Mouse (Mus musculus) kidney, postnatal 10 days (tissue): Measurements from ENCODE around the gene Fibp.

ENCODE experiments used
- DNase-seq: peaks from one replicate; pipeline ENCODE4 v3.0.0; 2021; ENCODE audit warnings: mixed read lengths

Gene Fibp

DNA sequence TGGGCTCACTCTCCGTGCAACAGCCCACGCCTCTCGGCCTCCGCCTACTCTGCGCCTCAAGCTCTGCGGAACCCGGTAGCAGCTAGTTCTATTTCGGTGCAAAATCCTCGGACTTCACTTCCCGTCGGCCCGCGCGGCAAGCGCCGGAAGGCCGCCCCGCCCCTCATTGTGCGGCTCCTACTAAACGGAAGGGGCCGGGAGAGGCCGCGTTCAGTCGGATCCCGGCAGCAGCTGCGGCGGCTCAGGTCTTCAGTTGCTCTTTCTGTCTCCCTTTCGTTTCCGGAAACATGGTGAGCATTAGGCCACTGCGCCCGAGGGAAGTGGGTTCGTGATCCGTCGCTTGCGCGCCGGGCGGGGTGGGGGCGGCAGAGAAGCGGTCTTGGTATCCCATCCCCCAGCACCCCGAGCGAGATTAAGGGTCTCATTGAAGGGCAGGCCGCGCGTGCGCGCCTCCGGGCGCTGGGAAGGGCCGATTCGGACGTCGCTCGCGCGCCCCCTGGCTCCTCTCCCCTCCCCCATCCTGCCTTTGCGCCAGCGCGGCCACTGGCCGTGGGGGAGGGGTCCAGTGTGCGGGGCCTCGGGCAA is 30.0 kb downstream of the Fibp start, which contains the start of gene Cfl1:
TSS of gene Cfl1 (plus strand) at position 143 of the 585 bp plus-strand sequence.
- DNase-seq: peak; percentile 97

DNA sequence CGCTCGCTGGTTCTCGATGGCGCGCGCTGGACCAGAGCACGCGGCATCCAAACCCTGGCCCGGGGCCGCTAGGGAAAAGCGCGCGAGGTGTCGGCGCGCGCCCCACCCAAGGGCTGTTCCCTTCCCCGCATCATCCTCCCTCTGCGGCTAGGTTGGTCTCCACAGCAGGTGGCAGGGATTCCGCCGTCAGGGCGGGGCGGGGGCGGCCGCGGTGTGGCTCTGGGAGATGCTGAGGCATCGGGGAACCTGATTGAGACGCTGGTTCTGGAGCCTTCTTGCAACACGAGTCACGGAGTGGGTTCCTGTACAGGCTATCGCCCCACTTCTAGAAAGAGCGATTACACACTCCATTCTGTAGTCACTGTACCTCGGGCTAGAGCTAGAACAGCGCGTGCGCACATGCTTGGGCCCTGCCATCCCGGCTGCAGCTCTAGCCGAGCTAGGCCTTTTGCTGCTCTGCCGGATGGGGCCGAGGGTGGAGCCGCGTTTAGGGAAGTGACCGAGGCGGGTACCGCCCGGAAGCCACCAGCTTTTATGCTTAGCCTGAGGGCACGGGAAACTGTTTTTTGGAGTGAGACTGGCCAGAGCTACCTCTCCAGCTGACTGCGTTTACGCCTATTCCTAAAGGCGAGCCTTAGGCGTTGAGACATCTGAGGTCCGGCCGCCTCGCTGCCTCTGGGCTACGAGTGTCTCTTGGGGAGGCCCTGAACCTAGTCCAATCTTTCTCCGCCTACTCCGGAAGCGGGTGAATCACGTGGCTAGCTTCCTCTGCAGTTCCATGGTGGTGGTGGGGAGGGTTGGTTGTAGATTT is 30.7 kb downstream of the Fibp start:
- peak; percentile 92 for DNase-seq

DNA sequence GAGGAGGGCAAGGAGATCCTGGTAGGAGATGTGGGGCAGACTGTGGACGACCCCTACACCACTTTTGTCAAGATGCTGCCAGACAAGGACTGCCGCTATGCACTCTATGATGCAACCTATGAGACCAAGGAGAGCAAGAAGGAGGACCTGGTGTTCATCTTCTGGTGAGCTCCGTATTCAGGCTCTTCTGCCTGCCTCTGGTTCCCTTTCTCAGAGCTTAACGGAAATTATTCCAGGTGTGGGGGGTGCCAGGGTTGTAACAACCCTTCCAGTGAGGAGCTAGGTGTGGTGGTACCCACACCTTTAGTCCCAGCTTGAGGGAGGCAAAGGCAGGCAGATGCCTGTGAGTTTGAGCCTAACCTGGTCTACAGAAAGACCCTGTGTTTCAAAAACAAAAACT is 32.2 kb downstream of the Fibp start:
- DNase-seq: no peak

DNA sequence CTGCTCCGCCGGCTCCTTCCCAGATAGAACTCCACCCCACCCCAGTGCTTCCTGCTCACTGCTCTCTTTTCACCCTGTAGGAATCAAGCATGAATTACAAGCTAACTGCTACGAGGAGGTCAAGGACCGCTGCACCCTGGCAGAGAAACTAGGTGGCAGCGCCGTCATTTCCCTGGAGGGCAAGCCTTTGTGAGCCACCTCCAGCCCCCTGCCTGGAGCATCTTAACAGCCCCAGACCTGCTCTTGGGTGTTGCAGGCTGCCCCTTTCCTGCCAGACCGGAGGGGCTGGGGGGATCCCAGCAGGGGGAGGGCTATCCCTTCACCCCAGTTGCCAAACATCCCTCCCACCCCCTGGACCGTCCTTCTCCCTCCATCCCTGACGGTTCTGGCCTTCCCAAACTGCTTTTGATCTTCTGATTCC is 32.9 kb downstream of the Fibp start:
- peak; percentile 48 for DNase-seq

DNA sequence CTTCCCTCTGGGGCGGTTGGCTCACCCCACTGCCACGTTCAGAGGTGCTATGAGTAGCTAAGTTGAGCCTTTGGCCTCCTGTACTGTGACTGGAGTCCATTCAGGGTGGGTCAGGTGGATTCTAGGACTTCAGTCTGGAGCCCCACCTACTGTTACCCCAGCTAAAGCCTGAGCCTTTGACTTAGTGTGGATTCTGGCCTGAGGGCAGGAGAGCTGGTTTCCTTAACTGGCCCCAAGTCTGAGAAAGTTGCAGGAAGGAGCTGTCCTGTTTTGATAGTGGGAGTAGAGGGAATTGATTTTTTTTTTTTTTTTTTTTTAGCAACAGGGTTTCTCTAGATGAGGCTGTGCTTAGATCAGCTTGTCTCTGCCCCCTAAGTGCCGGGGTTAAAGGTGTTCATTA is 33.9 kb downstream of the Fibp start:
- DNase-seq: peak; percentile 46

DNA sequence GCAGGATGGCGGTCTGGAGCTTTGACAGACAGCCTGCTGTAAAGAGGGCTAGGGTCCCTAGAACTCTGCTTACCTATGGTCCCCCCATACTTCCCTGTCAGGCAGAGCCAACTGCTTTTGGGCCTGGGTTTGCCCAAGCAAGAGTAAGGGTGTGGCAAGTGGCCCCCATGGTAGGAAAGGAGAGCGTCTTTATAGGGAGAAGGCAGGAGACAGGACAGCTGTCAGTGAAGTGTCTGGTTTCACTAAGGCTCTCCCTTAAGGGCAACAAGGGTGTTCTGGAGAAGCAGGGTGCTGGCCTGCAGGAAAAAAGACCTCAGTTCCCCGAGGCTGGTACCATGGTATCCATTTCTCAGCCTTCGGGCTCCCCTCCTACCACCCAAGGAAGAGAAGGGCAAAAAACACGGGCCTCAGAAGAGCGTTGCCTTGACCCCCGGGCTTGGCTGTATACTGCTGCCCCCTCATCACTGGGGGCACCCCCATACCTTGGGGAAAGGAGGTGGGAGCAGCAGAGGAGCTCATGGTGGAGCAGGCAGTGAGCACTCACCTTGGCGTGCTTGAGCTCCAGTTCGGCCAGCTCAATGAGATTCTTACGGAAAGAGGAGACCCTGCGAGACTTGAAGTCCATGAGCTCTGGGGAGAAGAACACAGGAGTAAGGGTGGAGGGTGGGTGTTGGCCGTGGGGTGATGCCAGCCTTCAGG is 35.1 kb downstream of the Fibp start:
- DNase-seq: no peak

DNA sequence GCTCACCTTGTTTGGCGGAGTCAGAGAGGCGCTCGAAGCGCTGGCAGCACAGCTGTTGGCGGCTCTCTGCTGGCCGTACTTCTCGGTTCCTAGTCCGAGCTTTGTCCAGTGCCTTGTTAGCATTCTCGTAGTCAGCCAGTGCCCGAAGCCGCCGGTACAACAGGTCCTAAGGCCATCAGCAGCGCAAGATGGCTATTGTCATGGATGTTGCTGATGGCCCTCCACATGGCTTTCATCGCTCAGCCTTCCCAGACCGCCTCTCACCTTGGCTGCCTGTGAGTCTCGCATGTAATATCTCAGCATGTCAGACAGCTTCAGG is 35.6 kb downstream of the Fibp start:
- DNase-seq: peak; percentile 21

DNA sequence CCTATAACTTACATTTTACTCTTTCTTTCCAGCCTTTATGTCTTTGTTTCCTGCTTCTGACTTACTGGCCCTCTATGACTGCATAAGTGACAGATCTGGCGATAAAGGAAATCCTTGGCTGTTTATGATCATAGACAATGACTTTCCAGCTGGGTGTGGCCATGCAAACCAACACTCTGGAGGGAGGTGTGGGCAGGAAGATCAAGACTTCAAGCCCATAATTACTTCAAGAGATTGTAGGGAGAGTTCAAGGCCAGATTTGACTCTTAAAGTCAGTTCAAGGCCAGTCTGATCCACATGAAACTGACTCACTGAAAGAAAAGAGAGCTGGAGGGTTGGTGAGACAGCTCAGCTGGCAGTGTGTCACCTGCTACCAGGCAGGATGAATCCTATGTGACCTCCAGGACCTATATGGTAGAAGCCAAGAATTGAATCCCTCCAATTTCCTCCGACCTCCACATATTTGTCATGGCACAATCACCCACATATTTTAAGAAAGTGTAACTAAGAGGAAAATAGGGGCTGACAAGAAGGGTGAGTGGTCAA is 40.0 kb downstream of the Fibp start:
- DNase-seq: no peak

DNA sequence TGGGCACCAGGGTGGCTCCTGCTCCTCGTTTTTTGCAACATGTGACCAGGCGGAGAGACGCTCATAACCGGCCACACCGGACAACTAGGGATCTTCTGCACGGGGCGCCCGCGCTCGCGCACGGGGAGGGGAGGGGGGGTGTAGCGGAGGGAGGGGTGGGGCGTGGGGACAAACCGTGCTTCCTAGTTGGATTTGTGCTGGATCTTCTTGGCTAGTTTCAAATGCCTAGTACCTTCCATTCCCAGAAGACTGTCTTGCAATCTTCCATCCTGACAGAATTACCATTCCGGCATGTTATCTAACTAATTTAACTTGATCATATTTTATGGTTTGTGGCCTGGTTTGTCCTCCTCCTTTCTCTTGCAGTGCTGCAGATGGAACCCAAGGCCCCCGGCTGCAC is 43.3 kb downstream of the Fibp start, which contains the start of gene 1700020D05Rik:
TSS of gene 1700020D05Rik (minus strand) at position 101 of the 400 bp plus-strand sequence.
- no peak for DNase-seq

DNA sequence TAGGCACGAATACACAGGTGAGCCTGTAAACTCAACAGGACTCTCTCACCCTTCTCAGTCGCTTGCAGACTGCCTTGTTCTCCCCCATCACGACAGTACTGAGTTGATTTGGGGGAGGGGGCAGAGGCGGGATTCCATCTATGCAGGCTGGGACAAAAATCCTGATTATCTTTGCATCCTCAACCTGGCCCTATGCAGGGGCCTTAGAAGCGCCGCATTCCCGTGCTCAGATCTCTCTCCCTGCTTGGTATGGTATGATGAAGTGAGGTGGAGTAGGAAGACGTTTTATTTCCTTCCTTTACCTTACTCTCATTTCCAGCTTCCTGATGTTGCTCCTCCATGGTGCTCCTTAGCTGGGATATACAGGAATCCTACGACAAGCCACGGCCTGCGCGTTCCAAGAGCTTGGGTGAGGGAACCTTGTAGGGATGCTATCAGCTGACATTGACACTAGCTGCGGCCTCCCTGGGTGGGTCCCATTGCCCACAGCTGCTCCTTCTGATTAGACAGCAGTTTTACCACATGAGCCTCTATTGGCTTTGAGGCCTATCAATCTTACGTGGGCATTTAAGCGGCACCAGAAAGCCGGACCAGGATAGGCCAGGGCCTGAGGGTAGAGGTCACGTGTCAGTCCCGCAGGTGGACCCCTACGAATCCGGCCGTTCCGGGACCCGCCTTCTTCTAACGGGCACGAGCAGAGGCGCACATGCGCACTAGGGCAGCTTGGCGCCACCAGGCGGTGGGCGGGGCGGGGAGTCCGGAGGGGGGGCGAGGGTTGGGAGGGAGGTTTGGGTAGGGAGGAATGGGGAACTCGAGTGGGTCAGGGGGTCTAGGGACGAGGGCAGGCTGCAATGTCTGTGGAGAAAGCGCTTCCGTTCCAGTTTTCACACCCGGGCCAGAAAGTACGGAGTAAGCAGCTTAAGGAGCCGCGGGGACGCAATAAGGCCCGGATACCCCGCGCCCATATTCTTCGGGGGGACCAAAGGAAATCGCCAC is 49.9 kb downstream of the Fibp start, which contains the start of gene Snx32:
TSS of gene Snx32 (minus strand) at position 508 of the 996 bp plus-strand sequence.
- DNase-seq: peak; percentile 98

DNA sequence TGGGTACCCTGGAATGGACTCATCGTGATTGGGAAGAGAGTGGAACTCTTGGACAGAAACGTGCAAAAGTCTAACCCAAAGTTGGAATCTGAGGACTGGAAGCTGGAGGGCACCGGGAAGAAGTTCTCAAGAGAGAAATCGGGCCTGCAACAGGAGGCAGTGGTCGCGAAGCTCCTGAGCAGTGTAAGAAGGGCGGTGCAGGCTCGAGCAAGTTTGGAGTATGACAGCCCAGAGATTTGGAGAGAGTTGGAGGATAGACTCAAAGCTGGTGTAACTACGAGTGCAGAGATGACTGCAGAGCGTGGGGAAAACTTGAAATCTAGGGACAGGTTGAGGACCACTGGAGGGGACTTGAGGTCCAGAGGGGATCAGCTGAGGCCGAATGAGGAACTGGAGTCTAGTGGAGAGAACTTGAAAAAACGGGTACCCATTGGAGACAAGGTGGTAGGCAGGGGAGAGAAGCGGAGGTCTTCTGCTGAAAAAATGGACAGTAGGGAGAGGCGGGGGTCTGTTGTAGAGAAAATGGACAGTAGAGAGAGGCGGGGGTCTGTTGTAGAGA is 50.7 kb downstream of the Fibp start:
- no peak for DNase-seq

DNA sequence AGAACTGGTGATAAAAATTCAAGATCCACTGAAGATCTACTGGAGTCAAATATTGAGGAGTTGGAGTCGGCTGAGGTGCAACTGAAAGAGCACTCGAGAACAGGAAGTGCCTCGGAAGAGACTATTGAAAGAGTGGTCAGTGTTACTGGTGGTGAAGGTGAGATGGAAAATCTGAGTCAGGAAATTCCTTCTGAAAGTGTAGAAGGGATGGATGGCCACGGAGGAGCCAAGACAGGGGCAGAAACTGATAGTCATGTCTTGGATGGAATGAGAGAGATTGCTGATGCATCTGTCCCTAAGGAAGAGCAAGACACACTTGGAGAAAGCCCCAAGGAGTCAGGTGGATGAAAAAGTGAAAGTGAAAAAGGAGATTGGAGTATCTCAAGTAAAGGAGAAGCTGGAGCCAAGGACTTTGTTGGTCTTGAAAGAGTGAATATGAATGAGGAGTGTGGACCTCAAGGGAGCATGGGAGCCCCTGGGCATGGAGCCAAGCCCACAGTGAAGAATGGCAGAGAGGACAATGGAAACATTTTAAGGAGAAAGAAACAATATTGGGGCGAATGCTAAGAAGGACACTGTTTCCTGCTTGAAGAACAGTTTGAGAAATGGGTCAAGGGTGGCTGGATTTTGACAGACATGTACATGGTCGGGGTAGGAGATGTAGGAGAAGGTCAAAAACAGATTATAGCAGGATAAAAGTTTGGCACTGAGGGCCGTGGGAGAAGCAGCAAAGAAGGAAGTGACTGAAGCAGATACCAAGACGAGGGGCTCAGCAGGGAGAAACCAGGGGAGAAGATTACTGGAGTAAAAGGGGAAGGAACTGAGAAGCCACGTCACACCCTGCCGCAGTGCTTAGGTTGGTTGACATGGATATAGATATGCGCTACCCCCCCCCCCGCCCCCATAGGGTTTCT is 51.9 kb downstream of the Fibp start:
- DNase-seq: no peak

DNA sequence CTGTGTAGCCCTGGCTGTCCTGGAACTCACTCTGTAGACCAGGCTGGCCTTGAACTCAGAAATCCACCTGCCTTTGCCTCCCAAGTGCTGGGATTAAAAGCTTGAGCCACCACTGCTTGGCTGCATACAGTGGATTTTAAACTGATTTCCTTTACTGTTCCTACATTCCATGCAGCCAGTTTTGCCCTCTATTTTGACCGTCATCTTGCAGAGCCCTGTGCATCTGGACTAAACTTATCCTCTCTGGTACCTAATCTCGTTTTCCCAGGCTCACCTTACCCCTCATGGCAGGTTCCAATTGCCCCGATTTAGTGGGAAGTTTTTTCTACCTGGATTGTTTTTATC is 52.6 kb downstream of the Fibp start:
- no peak for DNase-seq
